Mouse (Mus musculus): ENCODE results near the gene Aldh3b3.

Aldh3b3 gene

DNA sequence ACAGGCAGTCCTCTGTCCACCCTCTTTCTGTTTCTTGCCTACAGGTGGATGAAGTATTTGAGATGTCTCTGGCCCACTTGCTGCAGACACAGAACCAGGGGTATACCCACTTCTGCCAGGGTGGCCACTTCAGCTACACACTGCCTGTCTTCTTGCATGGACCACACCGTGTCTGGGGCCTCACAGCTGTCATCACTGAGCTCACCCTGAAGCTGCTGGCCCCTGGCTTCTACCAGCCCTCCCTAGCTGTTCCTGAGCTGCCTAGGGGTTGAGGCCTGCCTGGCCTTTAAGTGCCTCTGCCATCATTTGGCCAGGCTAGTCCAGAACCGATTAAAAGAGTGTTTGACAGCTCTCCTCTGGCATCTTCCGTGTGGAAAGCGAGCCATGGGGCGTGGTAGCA lies 43.3 kb downstream of the Aldh3b3 start:
- DNase-seq (ENCODE audit: low read depth, low spot score): no peak

DNA sequence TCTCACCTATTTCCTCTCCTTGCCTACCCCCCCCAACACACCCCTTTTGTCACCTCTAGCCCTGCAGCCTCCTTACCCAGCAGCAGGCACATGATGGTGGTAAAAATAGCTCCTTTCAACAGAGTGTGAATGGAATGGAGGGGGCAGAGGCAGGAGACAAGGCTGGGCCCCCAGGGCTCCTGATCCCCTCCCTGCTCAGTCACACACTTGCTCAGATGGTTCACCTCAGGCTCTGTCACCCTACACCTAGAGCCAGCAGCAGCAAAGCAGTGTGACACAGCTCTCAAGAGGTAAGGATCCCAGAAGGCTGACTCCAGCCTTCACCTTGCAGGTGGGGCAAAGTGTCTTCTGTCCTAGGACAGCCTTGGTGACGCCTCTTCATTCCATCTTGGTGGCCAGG lies 44.7 kb downstream of the Aldh3b3 start, which contains the start of gene Doc2g:
Doc2g (plus strand) TSS at position 202 of the 400 bp plus-strand sequence.
- no peak for DNase-seq (ENCODE audit: low read depth, low spot score)

DNA sequence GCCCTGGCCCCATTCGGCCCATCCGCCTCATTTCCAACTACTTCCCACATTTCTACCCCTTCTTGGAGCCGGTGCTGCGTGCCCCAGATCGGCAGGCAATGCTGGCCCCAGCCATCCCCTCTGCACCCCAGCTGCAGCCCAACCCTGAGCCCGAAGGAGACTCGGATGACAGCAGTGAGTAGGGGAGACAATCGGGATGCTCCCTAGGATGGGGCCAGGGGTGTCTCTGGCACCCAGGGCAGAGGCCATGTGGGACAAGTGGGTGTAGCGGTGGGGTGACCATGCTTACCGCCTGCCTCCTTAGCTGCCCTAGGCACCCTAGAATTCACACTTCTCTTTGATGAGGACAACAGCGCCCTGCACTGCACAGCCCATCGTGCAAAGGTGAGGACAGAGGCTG lies 45.2 kb downstream of the Aldh3b3 start:
- DNase-seq (ENCODE audit: low read depth, low spot score): no peak

DNA sequence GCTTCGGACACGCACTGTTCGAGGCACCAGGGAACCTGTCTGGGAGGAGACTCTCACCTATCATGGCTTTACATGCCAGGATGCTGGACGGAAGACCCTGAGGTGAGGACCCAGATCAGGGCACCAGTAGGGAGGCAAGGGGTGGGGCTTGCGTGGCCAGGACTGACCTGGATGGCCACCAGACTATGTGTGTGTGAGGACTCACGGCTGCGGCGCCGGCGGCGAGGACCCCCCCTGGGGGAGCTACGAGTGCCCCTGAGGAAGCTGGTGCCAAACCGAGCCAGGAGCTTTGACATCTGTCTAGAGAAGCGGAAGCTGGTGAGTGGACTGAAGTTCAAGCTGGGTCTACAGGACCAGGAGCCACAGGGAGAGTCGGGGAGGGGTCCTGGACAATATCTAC lies 45.9 kb downstream of the Aldh3b3 start:
- no peak for DNase-seq (ENCODE audit: low read depth, low spot score)

DNA sequence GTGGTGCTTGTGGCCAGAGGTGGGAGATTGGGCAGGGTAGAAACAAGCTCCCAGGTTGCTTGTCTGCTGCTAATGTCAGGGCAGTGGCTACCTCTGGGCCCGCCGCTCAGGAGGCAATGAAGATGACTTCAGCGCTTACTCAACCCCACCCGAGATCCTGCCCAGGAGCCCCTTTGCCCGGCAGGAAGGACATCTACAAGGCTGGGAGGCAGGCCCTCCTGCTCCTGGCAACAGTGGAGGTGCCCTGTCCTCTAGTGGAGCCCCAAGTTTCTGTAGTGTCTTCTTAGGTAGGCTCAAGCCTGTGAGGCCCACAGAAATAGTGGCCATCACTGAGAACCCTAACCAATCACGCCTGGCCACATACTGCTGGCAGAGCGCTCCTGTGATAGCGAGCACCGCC lies 46.6 kb downstream of the Aldh3b3 start:
- no peak for DNase-seq (ENCODE audit: low read depth, low spot score)

DNA sequence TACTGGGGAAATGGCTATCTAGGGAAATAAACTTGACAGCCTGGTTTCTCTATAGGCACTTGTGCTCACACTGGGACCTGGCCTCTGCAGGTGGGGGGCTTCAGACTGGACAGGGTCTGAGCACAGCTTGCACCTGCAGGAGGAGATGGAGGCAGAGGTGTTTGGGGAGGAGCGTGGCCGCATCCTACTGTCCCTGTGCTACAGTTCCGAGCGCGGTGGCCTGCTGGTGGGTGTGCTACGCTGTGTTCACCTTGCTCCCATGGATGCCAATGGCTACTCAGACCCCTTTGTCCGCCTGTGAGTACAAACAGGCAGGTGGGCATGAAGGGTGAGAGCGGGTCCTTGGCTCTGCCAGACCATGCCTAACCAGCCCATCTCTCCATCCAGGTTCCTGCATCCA lies 47.5 kb downstream of the Aldh3b3 start:
- DNase-seq (ENCODE audit: low read depth, low spot score): no peak

DNA sequence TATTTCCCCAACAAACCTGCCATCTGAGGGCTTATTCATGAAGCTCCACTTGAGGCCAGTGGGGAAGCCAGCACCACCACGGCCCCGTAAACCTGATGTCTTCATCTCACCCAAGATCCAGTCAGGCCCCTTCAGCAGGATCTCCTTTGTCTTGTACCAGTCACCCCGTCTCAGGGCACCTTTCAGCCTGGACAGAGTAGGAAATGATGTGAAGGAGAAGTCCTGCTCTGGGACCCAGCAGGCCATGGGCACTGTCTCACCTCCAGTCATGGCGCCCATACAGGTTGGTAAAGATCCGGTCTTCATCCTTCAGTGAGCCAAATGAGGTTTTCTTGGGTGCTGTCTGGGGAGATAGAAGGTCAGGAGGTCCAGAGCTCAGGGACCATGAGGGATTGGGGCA lies 52.6 kb downstream of the Aldh3b3 start:
- no peak for DNase-seq (ENCODE audit: low read depth, low spot score)

DNA sequence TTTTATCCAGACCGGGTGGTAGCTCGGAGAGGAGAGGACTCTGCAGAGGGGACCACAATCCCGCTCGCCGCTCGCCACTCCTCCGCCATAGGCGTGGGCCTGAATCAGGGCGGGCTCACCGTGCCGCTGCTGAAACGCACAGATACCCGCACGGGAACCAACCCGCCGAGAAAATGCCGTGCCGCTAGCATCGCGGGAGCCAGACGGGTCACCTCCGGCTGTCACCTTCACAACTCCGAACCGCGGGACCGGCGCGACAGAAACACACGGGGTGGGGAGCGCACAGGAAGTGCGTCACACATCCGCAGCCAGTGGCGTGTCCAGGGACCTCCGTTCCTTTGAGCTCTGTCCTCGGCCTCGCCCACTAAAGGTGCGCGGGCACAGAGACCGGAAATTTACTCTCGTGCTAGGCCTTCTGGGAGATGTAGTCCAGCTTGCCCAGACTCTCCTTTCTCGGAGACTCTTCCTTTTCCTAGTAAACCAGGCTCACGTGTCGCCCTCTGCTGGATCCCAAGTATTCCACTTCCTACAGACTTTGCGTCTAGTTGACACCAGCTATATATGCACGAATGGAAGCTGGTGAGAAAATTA lies 54.1 kb downstream of the Aldh3b3 start, which contains the start of gene Ndufv1:
Ndufv1 (minus strand) TSS at position 375 of the 591 bp plus-strand sequence.
- DNase-seq (ENCODE audit: low read depth, low spot score): peak; percentile 96

DNA sequence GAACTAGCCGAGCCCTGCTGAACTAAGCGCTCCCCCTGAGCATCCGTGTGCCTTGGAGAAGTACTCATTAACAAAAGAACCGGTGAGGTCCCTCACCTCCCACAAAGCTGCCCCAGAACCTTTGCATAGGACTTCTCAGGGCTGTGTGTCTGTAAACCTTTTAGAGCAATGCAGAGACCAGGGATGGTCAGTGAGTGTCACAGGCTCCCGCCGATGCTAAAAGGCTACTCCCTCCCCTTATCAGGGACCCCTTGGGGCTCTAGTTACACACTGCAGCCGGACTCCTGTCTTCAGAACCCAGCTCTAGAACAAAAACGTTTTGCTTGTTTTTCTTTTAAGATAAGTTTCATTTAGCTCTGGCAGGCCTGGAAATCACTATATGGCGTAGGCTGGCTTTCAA lies 54.6 kb downstream of the Aldh3b3 start:
- no peak for DNase-seq (ENCODE audit: low read depth, low spot score)

DNA sequence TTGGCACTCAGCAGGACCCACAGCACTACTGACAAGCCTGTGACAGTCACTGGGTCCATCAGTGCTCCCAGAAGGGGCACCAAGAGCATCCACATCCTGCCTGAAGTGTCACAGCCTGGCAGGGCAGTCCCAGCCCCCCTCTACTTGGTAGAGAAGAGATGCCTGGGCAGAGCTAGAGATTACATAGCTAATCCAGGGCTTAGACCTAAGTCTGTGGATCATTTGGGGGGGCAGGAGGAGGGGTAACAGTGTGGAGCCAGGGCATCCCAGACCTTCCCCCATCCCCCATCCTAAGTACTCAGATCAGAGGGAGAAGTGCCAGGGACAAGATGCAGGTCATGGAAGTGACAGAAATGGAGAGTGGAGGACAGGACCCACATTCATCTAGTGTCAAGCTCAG lies 56.4 kb downstream of the Aldh3b3 start:
- DNase-seq (ENCODE audit: low read depth, low spot score): peak; percentile 91

DNA sequence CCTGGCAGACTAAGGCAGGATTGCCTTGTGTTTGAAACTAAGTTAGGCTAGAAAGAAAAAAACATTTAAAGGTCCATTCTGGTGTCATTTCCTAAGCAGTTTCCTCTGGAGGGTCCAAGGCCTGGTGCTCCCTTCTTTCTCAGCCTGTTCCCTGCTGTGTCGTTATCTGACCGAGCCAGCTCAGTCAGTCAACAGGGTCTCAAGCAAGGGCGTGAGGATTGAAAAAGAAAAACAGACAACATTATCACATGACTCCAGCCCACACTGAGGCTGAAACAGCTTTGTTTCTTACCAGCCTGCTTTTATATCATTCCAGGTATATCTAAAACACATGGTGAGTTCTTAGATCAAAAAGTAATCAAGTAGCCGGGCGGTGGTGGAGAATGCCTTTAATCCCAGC lies 57.2 kb downstream of the Aldh3b3 start:
- no peak for DNase-seq (ENCODE audit: low read depth, low spot score)

DNA sequence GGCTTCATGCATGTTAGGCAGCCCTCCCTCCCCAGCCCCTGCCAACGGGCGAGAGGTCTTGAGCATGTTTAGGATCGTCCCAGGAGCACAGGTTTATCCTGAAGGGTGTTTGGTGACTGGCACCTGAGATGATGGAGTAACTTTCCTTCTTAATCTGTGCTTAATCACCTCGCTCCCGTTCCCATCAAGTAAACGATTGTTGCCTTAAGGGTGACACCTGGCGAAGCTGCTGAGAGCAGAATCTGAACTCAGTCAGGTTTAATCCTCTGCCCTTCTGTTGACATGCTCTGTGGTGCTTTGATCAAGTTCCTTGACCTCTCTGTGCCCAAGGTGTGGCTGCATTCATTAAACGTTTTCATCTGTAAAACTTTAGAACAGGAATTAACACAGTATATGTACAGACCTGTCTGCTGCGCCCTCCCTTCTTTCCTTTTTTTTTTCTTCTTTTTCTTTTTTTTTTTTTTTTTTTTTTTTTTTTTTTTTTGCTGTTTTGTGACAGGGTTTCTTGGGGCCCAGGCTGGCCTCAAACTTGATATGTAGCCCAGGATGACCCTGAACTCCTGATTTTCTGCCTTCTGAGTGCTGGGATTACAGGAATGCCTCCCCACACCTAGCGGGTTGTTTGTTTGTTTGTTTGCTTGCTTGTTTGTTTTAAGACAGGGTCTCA lies 59.6 kb downstream of the Aldh3b3 start:
- no peak for DNase-seq (ENCODE audit: low read depth, low spot score)

DNA sequence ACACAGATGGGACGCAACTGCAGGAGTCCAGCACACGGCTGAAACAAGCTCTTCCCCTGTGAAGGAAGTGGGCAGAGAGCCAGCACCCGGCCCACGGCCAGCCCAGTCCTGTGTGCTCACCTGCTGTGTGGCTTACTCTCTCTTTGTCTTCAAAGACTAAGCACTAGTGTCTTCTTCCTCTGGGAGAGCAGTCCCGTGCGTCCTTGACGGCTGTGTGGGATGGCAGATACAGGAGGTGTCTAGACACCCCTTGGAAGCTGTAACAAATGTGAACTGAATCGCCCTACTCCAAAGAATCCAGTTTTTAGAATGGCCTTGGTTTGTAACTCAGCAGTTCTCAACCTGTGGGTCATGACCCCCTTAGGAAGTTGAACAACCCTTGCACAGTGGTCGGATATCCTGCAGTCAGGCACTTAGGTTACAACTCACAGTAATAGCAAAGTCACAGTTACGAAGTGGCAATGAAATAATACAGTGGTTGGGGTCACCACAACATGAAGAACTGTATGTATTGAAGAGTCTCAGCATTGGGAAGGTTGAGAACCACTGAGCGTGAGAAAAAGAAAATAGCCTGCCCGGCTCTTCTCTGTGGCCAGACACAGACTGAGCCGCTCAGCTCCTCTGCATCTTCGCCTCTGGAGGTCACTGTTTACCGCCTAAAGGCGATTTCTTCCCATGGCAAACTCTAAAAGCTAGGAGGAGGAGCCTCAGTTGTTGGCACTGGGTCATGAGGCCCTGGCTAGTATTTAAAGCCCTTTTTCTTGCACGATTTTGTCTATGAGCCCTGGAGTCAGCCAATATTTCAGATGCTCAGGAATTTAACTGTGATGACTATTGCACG lies 60.5 kb downstream of the Aldh3b3 start:
- DNase-seq (ENCODE audit: low read depth, low spot score): peak; percentile 79
